Mouse (Mus musculus): ENCODE results near the gene Bpnt1. TPM values are rescaled to one million over a fixed set of nuclear protein-coding genes. Genes with fewer than 3 reads are reported as not detected.

Bpnt1 gene
- 18.6 and 23.7 TPM in 2 replicates for polyA plus RNA-seq (2014; fragmentation: Nextera tagmentation; extraction: Ambion mirVana)

DNA sequence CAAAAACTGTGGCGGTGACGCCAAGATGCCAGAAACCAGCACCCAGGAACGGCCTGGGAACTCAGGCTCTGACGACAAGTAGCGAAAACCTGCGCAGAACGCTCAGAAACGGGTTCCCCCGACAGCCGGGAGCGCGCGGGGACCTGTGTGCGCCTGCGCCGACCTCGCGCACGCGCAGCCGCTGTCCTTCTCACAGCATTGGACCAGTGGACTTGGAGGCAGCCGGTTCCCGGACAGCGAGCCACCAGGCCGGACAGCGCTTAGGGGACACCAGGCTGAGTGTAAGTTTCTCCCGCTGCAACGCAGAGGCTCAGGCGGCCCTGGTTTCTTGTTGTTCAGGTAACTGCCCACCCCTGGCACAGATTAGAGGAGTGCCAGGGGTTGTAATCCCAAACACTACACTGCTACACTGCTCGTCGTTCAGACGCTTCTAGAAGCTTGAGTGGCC is at the start of gene Bpnt1:
TSS of gene Bpnt1 (plus strand) at position 167 of the 448 bp plus-strand sequence.
- under 1% methylated on average over 32 of the region's 32 CpGs for WGBS
- no peaks in the 10 kb centered on the region for H3K9me3 ChIP-seq (ENCODE audit: control insufficient read depth, low read length)
- ATAC-seq (ENCODE audit: insufficient number of reproducible peaks, low FRiP score, low TSS enrichment, low read depth): peak; percentile 79

DNA sequence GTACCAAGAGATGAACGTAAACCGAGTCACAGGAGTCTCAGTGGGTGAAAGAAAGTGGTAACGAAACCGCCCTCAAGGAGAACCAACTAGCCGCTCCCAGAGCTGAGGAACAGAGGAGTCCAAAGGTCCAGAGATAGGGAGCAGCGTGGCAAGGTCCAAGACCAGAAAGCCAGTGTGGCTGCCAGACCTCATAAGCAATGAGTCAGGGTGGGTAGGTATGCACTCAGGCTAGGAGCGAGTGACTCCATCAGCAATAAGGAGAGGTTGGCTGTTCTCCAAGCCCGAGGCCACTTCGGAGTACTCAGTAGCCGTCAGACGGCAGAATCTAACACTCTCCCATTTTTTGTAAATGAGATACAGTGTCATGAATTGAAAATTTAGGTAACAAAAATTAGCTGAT is 49.1 kb upstream of the Bpnt1 start:
- ATAC-seq (ENCODE audit: insufficient number of reproducible peaks, low FRiP score, low TSS enrichment, low read depth): no peak
- Histone ChIP-seq H3K9ac (ENCODE audit: low read length) (no peak overlapping the region), H3K4me3 (ENCODE audit: low read depth, low read length) (no peak overlapping the region), H3K4me2 (ENCODE audit: low read depth, severe bottlenecking) (no peak overlapping the region), H3K9me3 (ENCODE audit: control insufficient read depth, low read length) (no peaks in the 10 kb centered on the region), H3K27ac (replicated peaks; ENCODE audit: low read depth, low read length) (no peak overlapping the region), H3K27me3 (ENCODE audit: control insufficient read depth, insufficient read depth, low read length) (no peaks in the 10 kb centered on the region), H3K36me3 (ENCODE audit: control insufficient read depth, insufficient read depth, low read length) (peaks cover 9% of the 10 kb centered on the region; the same call in 1 of the 2 replicates), H3K4me1 (ENCODE audit: control insufficient read depth, insufficient read depth, low read length) (no peaks in the 10 kb centered on the region)
- no peak for DNase-seq (ENCODE audit: low spot score)
- WGBS: 93% methylated on average over 11 of the region's 11 CpGs

More for the DNA sequence above, at the start of gene Bpnt1:
- Histone ChIP-seq H3K36me3 (ENCODE audit: control insufficient read depth, insufficient read depth, low read length) (no peaks in the 10 kb centered on the region), H3K4me2 (ENCODE audit: low read depth, severe bottlenecking) (peak within 1 kb of the TSS; percentile 71), H3K4me3 (ENCODE audit: low read depth, low read length) (peak within 1 kb of the TSS; percentile 71), H3K9ac (ENCODE audit: low read length) (peak within 1 kb of the TSS; percentile 83), H3K27me3 (ENCODE audit: control insufficient read depth, insufficient read depth, low read length) (no peaks in the 10 kb centered on the region), H3K4me1 (ENCODE audit: control insufficient read depth, insufficient read depth, low read length) (no peaks in the 10 kb centered on the region; the same call in 1 of the 2 replicates), H3K27ac (replicated peaks; ENCODE audit: low read depth, low read length) (peak within 1 kb of the TSS; percentile 57; the same call in 1 of the 2 replicates)
- DNase-seq (ENCODE audit: low spot score): peak; percentile 91

DNA sequence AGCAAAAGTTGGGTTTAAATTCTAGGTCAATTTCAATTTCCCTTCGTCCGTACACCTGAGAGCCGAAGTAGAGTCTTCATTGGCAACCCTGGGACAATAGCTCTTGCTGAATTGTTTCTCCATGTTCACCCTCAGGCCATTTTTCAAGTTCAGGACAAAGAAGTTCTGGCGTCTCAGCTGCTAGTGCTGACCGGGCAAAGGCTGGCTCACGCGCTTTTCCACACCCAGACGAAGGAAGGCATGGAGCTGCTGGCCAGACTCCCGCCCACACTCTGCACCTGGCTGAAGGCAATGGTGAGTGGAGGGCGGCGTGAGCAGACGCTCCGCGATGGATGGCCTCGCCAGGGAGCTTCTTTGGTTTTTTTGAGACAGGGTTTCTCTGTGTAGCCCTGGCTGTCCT is 48.7 kb upstream of the Bpnt1 start:
- Histone ChIP-seq H3K9ac (ENCODE audit: low read length) (no peak overlapping the region), H3K9me3 (ENCODE audit: control insufficient read depth, low read length) (no peaks in the 10 kb centered on the region), H3K4me3 (ENCODE audit: low read depth, low read length) (no peak overlapping the region), H3K27ac (replicated peaks; ENCODE audit: low read depth, low read length) (no peak overlapping the region), H3K4me2 (ENCODE audit: low read depth, severe bottlenecking) (no peak overlapping the region), H3K27me3 (ENCODE audit: control insufficient read depth, insufficient read depth, low read length) (no peaks in the 10 kb centered on the region), H3K36me3 (ENCODE audit: control insufficient read depth, insufficient read depth, low read length) (peaks cover 9% of the 10 kb centered on the region; the same call in 1 of the 2 replicates), H3K4me1 (ENCODE audit: control insufficient read depth, insufficient read depth, low read length) (no peaks in the 10 kb centered on the region)
- WGBS: 95% methylated on average over 15 of the region's 15 CpGs
- ATAC-seq (ENCODE audit: insufficient number of reproducible peaks, low FRiP score, low TSS enrichment, low read depth): no peak
- DNase-seq (ENCODE audit: low spot score): no peak

DNA sequence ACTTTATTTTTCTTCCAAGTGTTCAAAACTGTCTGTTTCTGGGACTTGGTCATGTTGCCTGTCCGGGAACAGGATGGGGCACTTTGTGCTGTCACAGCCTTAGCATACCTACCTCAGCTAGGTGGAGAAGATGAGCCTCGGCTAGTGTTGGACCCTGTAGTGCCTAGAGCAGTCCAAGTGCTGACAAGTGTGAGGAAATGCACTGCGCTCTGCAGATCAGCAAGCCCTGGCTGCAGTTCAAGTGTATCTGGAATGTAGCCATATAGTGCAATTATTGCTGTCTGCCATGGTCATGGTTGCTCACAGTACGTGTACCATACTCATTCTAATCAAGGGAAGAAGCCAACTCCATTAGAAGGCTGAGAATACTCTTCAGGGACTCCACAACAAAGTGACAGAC is 47.2 kb upstream of the Bpnt1 start:
- H3K9ac ChIP-seq (ENCODE audit: low read length): no peak overlapping the region
- H3K4me3 ChIP-seq (ENCODE audit: low read depth, low read length): no peak overlapping the region
- WGBS: 93% methylated on average over 4 of the region's 4 CpGs
- no peak overlapping the region for H3K4me2 ChIP-seq (ENCODE audit: low read depth, severe bottlenecking)
- no peak overlapping the region for H3K27ac ChIP-seq (replicated peaks; ENCODE audit: low read depth, low read length)
- DNase-seq (ENCODE audit: low spot score) (no peak), ATAC-seq (ENCODE audit: insufficient number of reproducible peaks, low FRiP score, low TSS enrichment, low read depth) (no peak)
- H3K9me3 ChIP-seq (ENCODE audit: control insufficient read depth, low read length): no peaks in the 10 kb centered on the region
- no peaks in the 10 kb centered on the region for H3K4me1 ChIP-seq (ENCODE audit: control insufficient read depth, insufficient read depth, low read length)
- H3K36me3 ChIP-seq (ENCODE audit: control insufficient read depth, insufficient read depth, low read length): peaks cover 7% of the 10 kb centered on the region; the same call in 1 of the 2 replicates
- H3K27me3 ChIP-seq (ENCODE audit: control insufficient read depth, insufficient read depth, low read length): no peaks in the 10 kb centered on the region

DNA sequence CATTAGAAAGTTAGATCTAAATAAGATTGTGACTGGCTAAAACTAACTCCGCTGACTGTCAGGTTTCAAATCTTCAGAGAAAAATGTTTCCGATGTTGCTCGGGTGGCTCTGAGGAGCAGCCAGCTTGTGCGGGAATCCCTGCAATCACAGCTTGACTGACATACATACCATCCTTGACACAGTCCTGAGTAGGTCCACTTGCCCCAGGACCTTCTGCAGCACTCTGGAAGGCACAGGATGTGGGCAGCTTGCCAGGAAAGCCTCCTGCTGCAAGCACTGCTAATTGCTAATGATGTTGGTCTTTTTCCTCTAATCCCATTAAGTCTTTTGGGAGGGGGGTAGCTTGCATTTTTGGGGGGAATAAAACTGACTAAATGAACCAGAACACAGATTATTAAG is 46.8 kb upstream of the Bpnt1 start:
- no peaks in the 10 kb centered on the region for H3K9me3 ChIP-seq (ENCODE audit: control insufficient read depth, low read length)
- no peak overlapping the region for H3K4me3 ChIP-seq (ENCODE audit: low read depth, low read length)
- peaks cover 8% of the 10 kb centered on the region; the same call in 1 of the 2 replicates for H3K36me3 ChIP-seq (ENCODE audit: control insufficient read depth, insufficient read depth, low read length)
- H3K27ac ChIP-seq (replicated peaks; ENCODE audit: low read depth, low read length): no peak overlapping the region
- no peaks in the 10 kb centered on the region for H3K27me3 ChIP-seq (ENCODE audit: control insufficient read depth, insufficient read depth, low read length)
- 91% methylated on average over 4 of the region's 4 CpGs for WGBS
- no peak for ATAC-seq (ENCODE audit: insufficient number of reproducible peaks, low FRiP score, low TSS enrichment, low read depth)
- no peak overlapping the region for H3K4me2 ChIP-seq (ENCODE audit: low read depth, severe bottlenecking)
- H3K9ac ChIP-seq (ENCODE audit: low read length): no peak overlapping the region
- no peaks in the 10 kb centered on the region for H3K4me1 ChIP-seq (ENCODE audit: control insufficient read depth, insufficient read depth, low read length)
- no peak for DNase-seq (ENCODE audit: low spot score)

DNA sequence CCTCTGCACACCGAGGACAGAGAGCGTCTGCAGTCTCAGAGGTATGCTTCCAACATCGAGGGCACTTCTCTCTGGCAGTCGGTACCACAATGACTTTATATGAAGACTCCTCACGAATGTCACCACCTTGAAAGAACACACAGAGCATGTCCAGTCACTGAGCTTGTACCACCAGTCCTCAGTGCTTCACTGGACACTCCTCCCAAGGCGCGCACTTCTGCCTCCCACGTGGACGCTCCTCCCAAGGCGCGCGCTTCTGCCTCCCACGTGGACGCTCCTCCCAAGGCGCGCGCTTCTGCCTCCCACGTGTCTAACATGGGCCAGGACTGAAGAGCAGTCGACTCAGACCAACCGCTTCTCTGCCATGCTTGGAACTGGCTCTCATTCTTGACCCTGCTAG is 44.9 kb upstream of the Bpnt1 start:
- 95% methylated on average over 20 of the region's 20 CpGs for WGBS
- DNase-seq (ENCODE audit: low spot score) (no peak), ATAC-seq (ENCODE audit: insufficient number of reproducible peaks, low FRiP score, low TSS enrichment, low read depth) (no peak)
- Histone ChIP-seq H3K9ac (ENCODE audit: low read length) (no peak overlapping the region), H3K27ac (replicated peaks; ENCODE audit: low read depth, low read length) (no peak overlapping the region), H3K4me2 (ENCODE audit: low read depth, severe bottlenecking) (no peak overlapping the region), H3K4me1 (ENCODE audit: control insufficient read depth, insufficient read depth, low read length) (no peaks in the 10 kb centered on the region), H3K4me3 (ENCODE audit: low read depth, low read length) (no peak overlapping the region), H3K27me3 (ENCODE audit: control insufficient read depth, insufficient read depth, low read length) (no peaks in the 10 kb centered on the region), H3K9me3 (ENCODE audit: control insufficient read depth, low read length) (no peaks in the 10 kb centered on the region), H3K36me3 (ENCODE audit: control insufficient read depth, insufficient read depth, low read length) (peaks cover 12% of the 10 kb centered on the region; the same call in 1 of the 2 replicates)

DNA sequence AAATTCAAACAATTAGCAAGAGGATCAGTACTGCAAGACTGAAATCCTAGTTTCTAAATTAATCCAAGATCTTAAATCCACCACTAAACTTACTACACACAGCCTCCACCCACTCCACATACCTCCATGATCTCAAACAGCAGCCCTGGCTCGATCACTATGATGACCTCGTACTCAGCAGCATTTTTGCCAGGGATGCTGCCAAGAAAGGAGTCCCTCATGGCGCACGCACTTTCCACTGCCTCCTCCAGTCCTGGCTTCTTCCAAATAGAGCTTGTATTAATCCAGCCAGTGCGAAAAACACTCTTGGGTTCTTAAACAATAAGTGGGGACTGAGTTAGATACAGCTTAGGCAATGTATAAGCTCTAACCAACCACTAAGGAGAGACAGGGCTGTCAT is 42.7 kb upstream of the Bpnt1 start:
- no peak overlapping the region for H3K9ac ChIP-seq (ENCODE audit: low read length)
- ATAC-seq (ENCODE audit: insufficient number of reproducible peaks, low FRiP score, low TSS enrichment, low read depth): no peak
- 94% methylated on average over 5 of the region's 5 CpGs for WGBS
- no peak overlapping the region for H3K27ac ChIP-seq (replicated peaks; ENCODE audit: low read depth, low read length)
- no peak overlapping the region for H3K4me3 ChIP-seq (ENCODE audit: low read depth, low read length)
- H3K36me3 ChIP-seq (ENCODE audit: control insufficient read depth, insufficient read depth, low read length): peaks cover 9% of the 10 kb centered on the region
- H3K9me3 ChIP-seq (ENCODE audit: control insufficient read depth, low read length): no peaks in the 10 kb centered on the region
- H3K4me2 ChIP-seq (ENCODE audit: low read depth, severe bottlenecking): no peak overlapping the region
- H3K4me1 ChIP-seq (ENCODE audit: control insufficient read depth, insufficient read depth, low read length): no peaks in the 10 kb centered on the region
- H3K27me3 ChIP-seq (ENCODE audit: control insufficient read depth, insufficient read depth, low read length): no peaks in the 10 kb centered on the region
- DNase-seq (ENCODE audit: low spot score): no peak

DNA sequence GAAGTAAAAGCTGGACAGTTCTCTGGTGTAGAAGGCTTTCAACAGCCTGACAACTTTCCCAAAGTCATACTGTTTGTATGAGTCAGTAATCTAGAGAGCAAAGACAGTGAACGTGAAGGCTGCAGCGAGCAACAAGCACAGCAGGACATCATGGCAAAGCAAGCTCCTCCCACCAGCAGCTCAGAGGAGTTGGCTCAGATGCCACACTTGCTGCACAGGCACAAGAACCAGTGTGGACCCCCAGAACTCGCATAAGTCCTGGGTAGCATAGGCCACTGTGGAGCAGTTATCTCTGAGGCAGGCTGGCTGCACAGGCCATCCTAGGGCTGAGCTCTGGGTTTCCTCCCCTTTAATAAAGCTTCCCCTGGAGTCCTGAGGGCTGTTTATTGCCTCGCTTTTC is 40.6 kb upstream of the Bpnt1 start:
- Histone ChIP-seq H3K27me3 (ENCODE audit: control insufficient read depth, insufficient read depth, low read length) (no peaks in the 10 kb centered on the region), H3K4me1 (ENCODE audit: control insufficient read depth, insufficient read depth, low read length) (no peaks in the 10 kb centered on the region), H3K4me2 (ENCODE audit: low read depth, severe bottlenecking) (no peak overlapping the region), H3K4me3 (ENCODE audit: low read depth, low read length) (no peak overlapping the region), H3K9ac (ENCODE audit: low read length) (no peak overlapping the region), H3K27ac (replicated peaks; ENCODE audit: low read depth, low read length) (no peak overlapping the region), H3K36me3 (ENCODE audit: control insufficient read depth, insufficient read depth, low read length) (peaks cover 12% of the 10 kb centered on the region), H3K9me3 (ENCODE audit: control insufficient read depth, low read length) (no peaks in the 10 kb centered on the region)
- ATAC-seq (ENCODE audit: insufficient number of reproducible peaks, low FRiP score, low TSS enrichment, low read depth): no peak
- no peak for DNase-seq (ENCODE audit: low spot score)
- 82% methylated on average over 4 of the region's 4 CpGs for WGBS
